Mouse (Mus musculus) forelimb bud, embryonic 11.5 days (tissue): Measurements from ENCODE around the gene Epyc.
"Not testable (repeated sequence)": the region's sequence is repeated elsewhere in the genome, so short reads cannot be mapped to it uniquely, and the experiment has no call there.

Experiments used
- DNase-seq: peaks from one replicate; pipeline ENCODE4 v3.0.0-alpha.2; 2012; ENCODE audit warnings: low read depth, low spot score

Epyc gene

DNA sequence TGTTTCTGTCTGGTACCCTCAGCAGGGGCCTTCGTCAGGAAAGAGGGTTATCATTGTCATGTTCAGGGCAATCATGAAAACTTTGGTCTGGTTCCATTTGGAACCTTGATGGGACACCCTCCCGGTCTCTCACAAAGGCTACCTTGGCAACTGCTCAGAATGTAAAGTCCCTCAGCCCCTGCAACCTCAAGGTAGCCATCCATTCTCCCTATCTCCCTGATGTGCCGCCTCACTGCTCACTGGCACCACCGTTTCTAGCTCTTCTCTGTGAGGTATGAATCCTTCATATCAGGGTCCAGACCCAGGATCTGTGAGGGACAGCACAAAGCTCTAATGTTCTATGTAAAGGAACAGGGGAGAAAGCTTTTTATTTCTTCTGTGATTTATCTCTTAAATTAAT is 70.7 kb downstream of the Epyc start:
- DNase-seq: no peak

DNA sequence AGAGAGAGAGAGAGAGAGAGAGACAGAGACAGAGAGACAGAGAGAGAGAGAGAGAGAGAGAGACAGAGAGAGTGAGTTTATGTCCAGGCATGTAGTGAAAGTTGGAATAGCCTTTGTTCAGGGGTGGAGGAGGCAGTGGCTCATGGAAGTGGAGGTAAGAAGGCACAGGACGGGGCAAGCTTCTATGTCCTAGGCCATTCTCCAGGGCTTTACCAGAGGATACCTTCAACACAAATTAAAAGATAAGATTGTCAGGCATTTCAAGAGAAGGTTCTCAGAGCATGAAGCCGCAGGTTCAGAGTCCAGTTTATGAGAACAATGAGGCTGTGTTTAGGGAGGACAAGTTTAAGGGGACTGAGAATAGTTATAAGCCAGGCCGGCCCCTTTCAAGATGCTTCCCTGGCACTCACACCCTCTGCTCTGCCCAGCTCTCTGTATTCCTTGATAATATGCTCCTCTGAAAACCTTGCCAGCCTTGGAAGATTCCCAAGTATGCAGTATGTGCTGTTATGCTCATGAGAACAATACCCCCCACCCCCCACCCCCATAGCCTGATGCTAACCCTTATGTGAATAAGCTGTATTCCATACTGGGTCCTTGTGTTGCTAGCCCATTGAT is 71.5 kb downstream of the Epyc start:
- no peak for DNase-seq

DNA sequence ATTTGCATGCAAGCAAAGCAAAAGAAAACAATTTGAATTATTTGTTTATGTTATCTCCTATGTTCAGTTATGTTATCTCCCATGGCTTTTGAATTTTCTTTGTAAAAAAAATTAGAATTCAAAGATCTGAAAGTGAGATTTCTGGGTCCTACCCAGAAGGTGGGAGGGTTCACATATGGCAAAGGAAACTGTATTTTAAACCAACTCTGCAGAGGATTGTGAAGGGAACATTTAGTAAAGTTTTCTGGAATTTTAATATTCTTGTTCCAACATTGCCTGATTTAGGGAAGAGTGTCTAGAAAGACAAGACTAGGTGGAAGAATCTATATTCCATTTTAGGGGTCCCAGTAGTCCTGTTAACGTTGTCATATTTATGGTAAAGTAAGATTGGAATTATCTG is 73.4 kb downstream of the Epyc start:
- no peak for DNase-seq

DNA sequence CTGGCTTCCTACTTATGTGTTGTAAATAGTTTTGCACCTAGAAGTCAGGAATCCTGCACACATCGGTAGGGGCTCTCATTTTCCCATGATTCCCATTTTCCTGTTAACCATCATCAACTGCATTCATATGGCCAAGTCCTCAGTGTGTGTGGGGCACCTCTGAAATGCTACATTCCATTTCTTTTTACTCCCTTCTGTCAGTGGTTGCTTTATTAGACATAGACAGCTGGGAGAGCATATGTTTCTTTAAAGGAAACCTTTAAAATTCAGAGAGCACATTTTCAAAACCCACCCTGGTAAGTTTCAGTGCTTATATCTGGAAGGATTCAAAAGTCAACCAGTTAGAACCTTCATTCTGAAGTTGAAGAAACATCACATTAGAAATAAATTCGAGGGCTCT is 74.2 kb downstream of the Epyc start:
- no peak for DNase-seq

DNA sequence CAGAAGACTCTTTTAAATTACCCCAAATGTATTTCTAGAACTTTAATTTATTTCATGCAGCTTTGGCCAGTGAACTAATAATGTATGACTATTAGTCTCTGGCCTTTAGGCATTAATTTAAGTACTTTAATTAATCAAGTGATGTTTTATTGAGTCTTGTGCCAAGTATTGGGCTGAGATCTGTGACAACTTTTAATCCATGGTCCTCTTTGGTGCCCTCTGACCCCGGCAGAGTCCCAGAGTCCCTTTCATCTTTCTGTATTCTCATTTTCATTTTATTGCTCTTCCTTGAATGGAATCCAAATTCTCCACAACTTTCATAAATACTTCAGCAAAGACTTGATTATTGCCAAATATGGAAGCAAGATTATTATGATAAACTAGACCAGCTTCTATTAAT is 76.8 kb downstream of the Epyc start:
- no peak for DNase-seq

DNA sequence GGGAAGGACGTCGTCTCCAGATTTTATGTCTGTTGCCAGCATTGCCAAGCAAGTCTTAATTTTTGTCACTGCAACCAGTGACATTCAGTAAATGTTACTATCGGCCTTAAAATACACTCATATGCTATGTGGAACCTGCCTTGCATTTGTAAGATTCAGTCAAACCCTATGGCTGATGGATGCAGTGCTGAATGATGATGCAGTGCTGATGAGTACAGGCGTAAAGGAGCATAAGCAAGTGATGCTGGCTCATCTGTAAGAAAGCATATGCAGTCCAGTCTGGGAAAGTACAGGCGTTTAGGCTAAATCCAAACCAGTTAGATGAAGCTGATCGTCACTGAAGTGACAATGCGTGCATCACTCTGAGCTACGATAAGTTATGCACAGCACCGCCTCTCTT is 78.8 kb downstream of the Epyc start:
- DNase-seq: no peak

DNA sequence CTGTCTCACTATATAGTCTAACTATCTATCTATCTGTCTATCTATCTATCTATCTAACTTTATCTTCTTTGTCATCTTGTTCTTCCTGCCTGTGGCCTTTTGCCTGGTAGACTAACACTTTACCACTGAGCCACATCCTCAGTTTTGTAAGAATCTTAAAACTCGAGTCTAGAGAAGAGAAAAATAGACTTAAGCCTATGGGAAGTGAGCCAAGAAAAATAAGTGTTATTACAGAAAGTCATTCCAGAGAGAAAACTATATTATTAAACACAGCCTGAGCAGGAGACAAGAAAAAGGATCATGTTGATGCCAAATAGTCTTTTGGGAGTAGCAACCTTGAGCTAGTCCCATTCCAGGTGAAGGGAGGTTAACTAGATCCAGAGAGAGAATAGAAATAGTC is 82.1 kb downstream of the Epyc start:
- DNase-seq: no peak

DNA sequence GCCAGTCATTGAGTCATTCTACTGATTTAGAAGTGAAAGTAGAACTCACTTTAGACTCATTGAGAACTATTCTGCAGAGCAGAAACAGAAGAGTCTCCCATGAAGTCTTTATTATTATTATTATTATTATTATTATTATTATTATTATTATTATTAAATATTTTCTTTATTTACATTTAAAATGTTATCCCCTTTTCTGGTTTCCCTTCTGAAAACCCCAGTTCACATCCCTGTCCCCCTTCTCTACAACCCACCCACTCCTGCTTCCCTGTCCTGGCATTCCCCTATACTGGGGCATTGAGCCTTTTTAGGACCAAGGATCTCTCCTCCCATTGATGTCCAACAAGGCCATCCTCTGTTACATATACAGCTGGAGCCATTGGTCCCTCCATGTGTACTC is 82.8 kb downstream of the Epyc start, which contains the start of gene C030005K15Rik:
C030005K15Rik (minus strand) TSS at position 101 of the 400 bp plus-strand sequence.
- not testable (repeated sequence) for DNase-seq
